Mouse (Mus musculus) liver, adult (tissue): ENCODE measurements around the gene Cep83.
A peak's percentile ranks its signal among the peaks of the same experiment; 100 is the strongest.

Source experiments
- GATA4 ChIP-seq: IDR thresholded peaks from 2 replicates; pipeline ENCODE4 v1.6.1; 2014; ENCODE audit warnings: mild to moderate bottlenecking, low read length; ENCODE audit not compliant: insufficient replicate concordance

Cep83 gene

GRCm38 (mm10) chr10:94808275-94808674, 119.8 kb downstream of the Cep83 start:
- TF ChIP-seq GATA4: peak; percentile 70; the same call in 1 of the 2 replicates

- TF ChIP-seq GATA4: peak; percentile 79; the same call in 1 of the 2 replicates
These were observed 121.6 kb downstream of the Cep83 start for GRCm38 (mm10) chr10:94809946-94810472.

- no peak for TF ChIP-seq GATA4
These were observed 123.7 kb downstream of the Cep83 start for GRCm38 (mm10) chr10:94811907-94812851.

GRCm38 (mm10) chr10:94818127-94818526, 129.7 kb downstream of the Cep83 start:
- TF ChIP-seq GATA4: no peak

- TF ChIP-seq GATA4: no peak
These were observed 130.6 kb downstream of the Cep83 start for GRCm38 (mm10) chr10:94818781-94819665.

GRCm38 (mm10) chr10:94823971-94824760, 135.7 kb downstream of the Cep83 start:
- no peak for TF ChIP-seq GATA4

- TF ChIP-seq GATA4: no peak
These were observed 137.5 kb downstream of the Cep83 start for GRCm38 (mm10) chr10:94825951-94826350.

- no peak for TF ChIP-seq GATA4
These were observed 138.0 kb downstream of the Cep83 start for GRCm38 (mm10) chr10:94826436-94826835.

GRCm38 (mm10) chr10:94827325-94827724, 138.9 kb downstream of the Cep83 start:
- no peak for TF ChIP-seq GATA4

GRCm38 (mm10) chr10:94827890-94828733, 139.7 kb downstream of the Cep83 start:
- TF ChIP-seq GATA4: no peak

- TF ChIP-seq GATA4: no peak
These were observed 140.3 kb downstream of the Cep83 start for GRCm38 (mm10) chr10:94828734-94829230.

- TF ChIP-seq GATA4: no peak
These were observed 141.0 kb downstream of the Cep83 start for GRCm38 (mm10) chr10:94829407-94829806.

GRCm38 (mm10) chr10:94835874-94836273, 147.4 kb downstream of the Cep83 start:
- peak; percentile 93 for TF ChIP-seq GATA4
